Mouse (Mus musculus): Measurements from ENCODE around the gene Kcnh2. TPM values are rescaled to one million over a fixed set of nuclear protein-coding genes. Genes with fewer than 3 reads are reported as not detected.
"Not testable (repeated sequence)": the region's sequence is repeated elsewhere in the genome, so short reads cannot be mapped to it uniquely, and the experiment has no call there.

The Kcnh2 gene
- 10.9 and 13.7 TPM in 2 replicates for polyA plus RNA-seq (2016; fragmentation: Nextera tagmentation; extraction: Ambion mirVana)

GRCm38 (mm10) chr5:24351278-24351677 lies at the start of gene Kcnh2:
TSS of gene Kcnh2 (minus strand) at chr5:24351604.
- peaks cover 82% of the 10 kb centered on the region for H3K27me3 ChIP-seq (replicated peaks; ENCODE audit: low read depth, poor library complexity, severe bottlenecking)
- no peaks in the 10 kb centered on the region for H3K36me3 ChIP-seq (replicated peaks)
- no peaks in the 10 kb centered on the region for H3K9me3 ChIP-seq
- H3K4me1 ChIP-seq = peaks cover 67% of the 10 kb centered on the region
- no peak for DNase-seq (ENCODE audit: low spot score)
- WGBS = under 1% methylated on average over 53 of the region's 53 CpGs
- H3K4me3 ChIP-seq = peak within 1 kb of the TSS; percentile 77
- H3K27ac ChIP-seq (replicated peaks) = peak within 1 kb of the TSS; percentile 81

GRCm38 (mm10) chr5:24400362-24400761 lies 49.0 kb upstream of the Kcnh2 start:
- Histone ChIP-seq H3K36me3 (replicated peaks) (peaks cover 55% of the 10 kb centered on the region), H3K27me3 (replicated peaks; ENCODE audit: low read depth, poor library complexity, severe bottlenecking) (no peaks in the 10 kb centered on the region), H3K27ac (replicated peaks) (no peak overlapping the region), H3K4me3 (no peak overlapping the region), H3K9me3 (no peaks in the 10 kb centered on the region), H3K4me1 (peaks cover 7% of the 10 kb centered on the region; the same call in 1 of the 2 replicates)
- 89% methylated on average over 11 of the region's 11 CpGs for WGBS
- no peak for DNase-seq (ENCODE audit: low spot score)

- Histone ChIP-seq H3K27ac (replicated peaks) (no peak overlapping the region), H3K36me3 (replicated peaks) (peaks cover 50% of the 10 kb centered on the region)
- DNase-seq (ENCODE audit: low spot score) = no peak
Observed at GRCm38 (mm10) chr5:24399686-24400085, 48.3 kb upstream of the Kcnh2 start.

GRCm38 (mm10) chr5:24396254-24396653 lies 44.9 kb upstream of the Kcnh2 start:
- peaks cover 19% of the 10 kb centered on the region for H3K36me3 ChIP-seq (replicated peaks)
- DNase-seq (ENCODE audit: low spot score); H3K27ac ChIP-seq (replicated peaks); H3K9me3 ChIP-seq; H3K4me3 ChIP-seq; H3K27me3 ChIP-seq (replicated peaks; ENCODE audit: low read depth, poor library complexity, severe bottlenecking): not testable (repeated sequence)
- 88% methylated on average over 6 of the region's 6 CpGs for WGBS
- peaks cover 20% of the 10 kb centered on the region for H3K4me1 ChIP-seq

More at GRCm38 (mm10) chr5:24399686-24400085, 48.3 kb upstream of the Kcnh2 start:
- no peak overlapping the region for H3K4me3 ChIP-seq
- peaks cover 10% of the 10 kb centered on the region; the same call in 1 of the 2 replicates for H3K4me1 ChIP-seq
- no peaks in the 10 kb centered on the region for H3K27me3 ChIP-seq (replicated peaks; ENCODE audit: low read depth, poor library complexity, severe bottlenecking)
- no peaks in the 10 kb centered on the region for H3K9me3 ChIP-seq
- WGBS = 86% methylated on average over 10 of the region's 10 CpGs

GRCm38 (mm10) chr5:24394165-24394894 lies 42.9 kb upstream of the Kcnh2 start:
- Histone ChIP-seq H3K36me3 (replicated peaks) (peaks cover 4% of the 10 kb centered on the region; the same call in 1 of the 2 replicates), H3K4me3 (peak overlapping the region; percentile 62), H3K27ac (replicated peaks) (peak overlapping the region; percentile 87), H3K27me3 (replicated peaks; ENCODE audit: low read depth, poor library complexity, severe bottlenecking) (peaks cover 25% of the 10 kb centered on the region), H3K4me1 (peaks cover 22% of the 10 kb centered on the region), H3K9me3 (no peaks in the 10 kb centered on the region)
- peak; percentile 96 for DNase-seq (ENCODE audit: low spot score)
- 1% methylated on average over 36 of the region's 36 CpGs for WGBS

GRCm38 (mm10) chr5:24393392-24393997 lies 42.1 kb upstream of the Kcnh2 start, which contains the start of gene Abcb8:
TSS of gene Abcb8 (plus strand) at chr5:24393663.
- Histone ChIP-seq H3K36me3 (replicated peaks) (peaks cover 4% of the 10 kb centered on the region; the same call in 1 of the 2 replicates), H3K27me3 (replicated peaks; ENCODE audit: low read depth, poor library complexity, severe bottlenecking) (peaks cover 33% of the 10 kb centered on the region), H3K4me3 (peak within 1 kb of the TSS; percentile 62), H3K4me1 (peaks cover 30% of the 10 kb centered on the region), H3K9me3 (no peaks in the 10 kb centered on the region), H3K27ac (replicated peaks) (peak within 1 kb of the TSS; percentile 87)
- WGBS = 23% methylated on average over 7 of the region's 7 CpGs
- peak; percentile 80 for DNase-seq (ENCODE audit: low spot score)

GRCm38 (mm10) chr5:24392724-24393123 lies 41.3 kb upstream of the Kcnh2 start:
- Histone ChIP-seq H3K36me3 (replicated peaks) (peaks cover 4% of the 10 kb centered on the region; the same call in 1 of the 2 replicates), H3K4me3 (no peak overlapping the region), H3K27ac (replicated peaks) (no peak overlapping the region), H3K27me3 (replicated peaks; ENCODE audit: low read depth, poor library complexity, severe bottlenecking) (peaks cover 41% of the 10 kb centered on the region), H3K4me1 (peaks cover 38% of the 10 kb centered on the region), H3K9me3 (no peaks in the 10 kb centered on the region)
- WGBS = 79% methylated on average over 7 of the region's 7 CpGs
- no peak for DNase-seq (ENCODE audit: low spot score)

GRCm38 (mm10) chr5:24391864-24392263 lies 40.5 kb upstream of the Kcnh2 start, which contains the start of gene Atg9b:
TSS of gene Atg9b (minus strand) at chr5:24392143.
- Histone ChIP-seq H3K27me3 (replicated peaks; ENCODE audit: low read depth, poor library complexity, severe bottlenecking) (peaks cover 49% of the 10 kb centered on the region), H3K4me3 (no peak within 1 kb of the TSS), H3K36me3 (replicated peaks) (peaks cover 4% of the 10 kb centered on the region; the same call in 1 of the 2 replicates), H3K9me3 (no peaks in the 10 kb centered on the region), H3K4me1 (peaks cover 47% of the 10 kb centered on the region), H3K27ac (replicated peaks) (no peak within 1 kb of the TSS)
- no peak for DNase-seq (ENCODE audit: low spot score)
- WGBS = 86% methylated on average over 7 of the region's 7 CpGs

GRCm38 (mm10) chr5:24389658-24390020 lies 38.2 kb upstream of the Kcnh2 start:
- H3K36me3 ChIP-seq (replicated peaks) = no peaks in the 10 kb centered on the region
- peaks cover 44% of the 10 kb centered on the region for H3K4me1 ChIP-seq
- peaks cover 72% of the 10 kb centered on the region for H3K27me3 ChIP-seq (replicated peaks; ENCODE audit: low read depth, poor library complexity, severe bottlenecking)
- no peak overlapping the region for H3K4me3 ChIP-seq
- no peak for DNase-seq (ENCODE audit: low spot score)
- 78% methylated on average over 4 of the region's 4 CpGs for whole genome bisulfite sequencing
- H3K9me3 ChIP-seq = no peaks in the 10 kb centered on the region
- H3K27ac ChIP-seq (replicated peaks) = no peak overlapping the region; the same call in 1 of the 2 replicates

GRCm38 (mm10) chr5:24389011-24389657 lies 37.7 kb upstream of the Kcnh2 start:
- Histone ChIP-seq H3K9me3 (no peaks in the 10 kb centered on the region), H3K4me3 (no peak overlapping the region), H3K4me1 (peaks cover 43% of the 10 kb centered on the region), H3K36me3 (replicated peaks) (no peaks in the 10 kb centered on the region), H3K27ac (replicated peaks) (no peak overlapping the region; the same call in 1 of the 2 replicates), H3K27me3 (replicated peaks; ENCODE audit: low read depth, poor library complexity, severe bottlenecking) (peaks cover 76% of the 10 kb centered on the region)
- DNase-seq (ENCODE audit: low spot score) = peak; percentile 64
- WGBS = 44% methylated on average over 7 of the region's 7 CpGs

GRCm38 (mm10) chr5:24388246-24388915 lies 37.0 kb upstream of the Kcnh2 start:
- 24% methylated on average over 26 of the region's 26 CpGs for WGBS
- peaks cover 42% of the 10 kb centered on the region for H3K4me1 ChIP-seq
- no peak for DNase-seq (ENCODE audit: low spot score)

More at GRCm38 (mm10) chr5:24388246-24388915, 37.0 kb upstream of the Kcnh2 start:
- H3K27me3 ChIP-seq (replicated peaks; ENCODE audit: low read depth, poor library complexity, severe bottlenecking) = peaks cover 76% of the 10 kb centered on the region
- no peaks in the 10 kb centered on the region for H3K9me3 ChIP-seq
- H3K36me3 ChIP-seq (replicated peaks) = no peaks in the 10 kb centered on the region
- peak overlapping the region; percentile 66 for H3K4me3 ChIP-seq
- H3K27ac ChIP-seq (replicated peaks) = peak overlapping the region; percentile 78
